Mouse (Mus musculus): Measurements from ENCODE around the gene Mrpl18.
A peak's percentile ranks its signal among the peaks of the same experiment; 100 is the strongest.
"Not testable (repeated sequence)": the region's sequence is repeated elsewhere in the genome, so short reads cannot be mapped to it uniquely, and the experiment has no call there.

Gene Mrpl18

DNA sequence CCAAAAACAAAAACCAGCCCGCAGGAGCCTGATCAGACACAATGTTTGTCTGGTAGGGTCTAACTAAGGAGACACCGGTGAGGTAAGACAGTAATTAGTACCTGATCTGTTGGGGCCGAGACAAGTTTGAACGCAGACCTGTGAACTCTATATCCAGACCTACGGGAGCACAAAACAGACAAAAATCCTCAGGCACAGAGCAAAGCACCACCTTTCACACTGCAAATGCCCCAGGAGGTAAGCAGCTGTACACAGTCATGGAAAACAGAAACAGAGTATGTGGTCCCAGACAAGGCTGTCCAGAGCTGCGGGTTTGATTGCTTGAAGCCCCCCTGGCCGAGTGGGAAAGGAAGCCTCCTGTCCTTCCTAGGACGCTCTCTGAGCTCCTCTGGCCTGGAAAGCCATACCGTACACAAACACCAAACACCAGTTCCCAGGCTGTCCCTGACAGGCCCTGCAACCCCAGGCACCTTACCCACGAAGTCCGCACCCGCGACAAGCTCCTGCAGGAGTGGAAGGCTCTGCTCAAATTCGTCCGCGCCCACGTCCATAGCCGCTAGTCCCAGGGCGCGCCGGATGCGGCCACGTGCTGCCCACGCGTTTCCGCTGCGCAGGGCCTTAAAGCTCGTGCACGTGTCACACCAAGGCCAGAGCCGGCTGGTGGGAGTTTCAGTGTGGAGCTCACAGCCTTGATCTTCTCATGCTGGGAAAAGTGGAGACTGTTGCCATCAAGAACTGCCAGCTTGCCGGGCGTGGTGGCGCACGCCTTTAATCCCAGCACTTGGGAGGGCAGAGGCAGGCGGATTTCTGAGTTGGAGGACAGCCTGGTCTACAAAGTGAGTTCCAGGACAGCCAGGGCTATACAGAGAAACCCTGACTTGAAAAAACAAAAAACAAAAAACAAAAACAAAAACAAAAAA is 6.5 kb downstream of the Mrpl18 start, which contains the start of gene Pnldc1:
TSS of gene Pnldc1 (minus strand) at position 870 of the 920 bp plus-strand sequence.
- no peak for DNase-seq (ENCODE audit: low spot score in 2 of 2)

DNA sequence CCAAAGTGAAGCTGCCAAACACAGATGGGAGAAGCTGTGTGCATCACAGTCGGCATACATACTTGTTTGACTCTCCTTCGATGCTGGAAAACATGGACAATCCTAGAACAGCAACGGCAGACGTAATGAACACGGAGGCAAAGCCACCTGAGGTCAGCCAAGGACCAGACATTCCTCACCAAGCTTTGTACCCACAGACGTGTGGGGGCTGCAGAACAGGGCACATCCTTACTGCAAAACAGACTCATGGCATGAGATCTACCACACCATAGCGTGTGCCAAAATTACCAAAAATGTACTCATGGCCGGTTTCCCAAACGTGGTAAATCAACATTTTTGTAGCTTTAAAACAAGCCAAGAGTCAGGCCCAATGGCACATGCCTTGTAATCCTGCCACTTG is 9.7 kb downstream of the Mrpl18 start:
- no peak for DNase-seq (ENCODE audit: low spot score in 2 of 2)

DNA sequence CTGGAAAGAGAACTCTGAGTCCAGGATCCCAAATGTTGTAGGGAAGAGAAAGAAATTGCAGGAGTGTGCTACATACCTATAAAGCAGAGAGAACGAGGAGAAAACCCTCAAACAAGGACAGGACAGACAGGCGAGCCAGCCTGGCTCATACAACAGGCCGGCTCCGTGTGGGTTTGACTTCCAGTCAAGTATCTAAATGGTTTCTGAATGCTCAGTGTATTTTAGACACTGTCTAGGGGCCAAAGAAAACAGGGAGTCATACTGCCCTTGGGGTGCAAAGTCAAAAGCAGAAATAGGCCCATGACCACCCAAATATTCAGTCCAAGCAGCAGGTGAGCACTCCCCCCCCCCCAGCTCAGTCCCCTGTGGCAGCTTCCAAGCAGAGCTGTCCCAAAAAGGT is 10.3 kb downstream of the Mrpl18 start:
- no peak for DNase-seq (ENCODE audit: low spot score in 2 of 2)

DNA sequence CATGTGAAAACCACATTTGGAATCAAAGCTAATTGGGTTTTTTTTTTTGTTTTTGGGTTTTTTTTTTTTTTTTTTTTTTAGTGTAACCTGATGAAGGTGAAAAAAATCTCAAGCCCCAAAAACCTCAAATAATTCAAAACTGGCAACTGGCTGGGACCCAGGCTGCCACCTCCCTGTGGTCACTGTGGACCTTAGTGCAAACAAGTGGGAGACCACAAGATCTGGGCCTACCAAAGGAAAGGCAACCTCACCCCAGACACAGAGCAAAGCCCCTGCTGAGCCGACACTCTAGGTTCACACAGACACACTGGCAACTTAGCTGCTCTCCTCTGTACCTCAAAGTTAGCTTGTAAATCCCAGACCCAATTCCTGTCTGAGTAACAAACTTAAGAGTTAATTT is 11.8 kb downstream of the Mrpl18 start:
- DNase-seq (ENCODE audit: low spot score in 2 of 2): no peak

GRCm38 (mm10) chr17:12903372-12904333 is 12.5 kb downstream of the Mrpl18 start:
- no peak for DNase-seq (ENCODE audit: low spot score in 2 of 2)

GRCm38 (mm10) chr17:12902291-12902690 is 13.9 kb downstream of the Mrpl18 start:
- DNase-seq (ENCODE audit: low spot score in 2 of 2): no peak

DNA sequence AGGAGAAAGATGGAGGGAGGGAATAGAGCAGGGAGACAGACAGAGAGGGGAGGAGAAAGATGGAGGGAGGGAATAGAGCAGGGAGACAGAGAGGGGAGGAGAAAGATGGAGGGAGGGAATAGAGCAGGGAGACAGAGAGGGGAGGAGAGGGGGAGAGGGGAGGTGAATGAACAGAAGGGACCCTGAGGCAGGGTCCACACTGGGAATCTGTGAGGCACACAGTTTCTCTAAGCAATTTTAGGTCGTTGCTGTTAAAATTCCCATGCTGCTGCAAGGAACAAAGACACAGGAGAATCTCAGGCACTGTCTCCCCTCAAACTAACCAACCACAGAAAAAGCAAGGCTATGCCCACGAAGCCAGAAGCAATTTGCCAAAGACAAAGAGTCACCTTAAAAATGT is 17.5 kb downstream of the Mrpl18 start:
- not testable (repeated sequence) for DNase-seq (ENCODE audit: low spot score in 2 of 2)

DNA sequence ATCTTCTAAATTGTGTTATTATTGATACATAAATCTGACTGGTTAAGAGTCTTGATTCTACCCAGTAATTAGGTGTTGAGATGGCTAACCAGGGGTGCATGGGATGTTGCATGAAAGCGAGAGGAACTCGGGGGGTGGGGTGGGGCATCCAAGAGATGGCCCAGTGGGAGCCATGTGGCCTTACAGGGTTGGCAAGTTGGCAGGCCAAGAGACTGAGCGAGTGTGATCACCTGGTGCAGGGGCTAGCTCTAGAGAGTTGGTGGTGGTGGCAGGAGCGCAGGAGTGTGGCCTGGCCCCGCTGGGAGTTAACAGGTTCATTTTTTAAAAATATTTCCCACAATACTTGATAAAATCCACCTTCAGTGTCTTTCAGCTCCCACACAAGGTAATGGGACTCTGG is 18.5 kb downstream of the Mrpl18 start:
- DNase-seq (ENCODE audit: low spot score in 2 of 2): no peak

GRCm38 (mm10) chr17:12892033-12892432 is 24.1 kb downstream of the Mrpl18 start:
- no peak for DNase-seq (ENCODE audit: low spot score in 2 of 2)

GRCm38 (mm10) chr17:12891054-12891453 is 25.1 kb downstream of the Mrpl18 start:
- no peak for DNase-seq (ENCODE audit: low spot score in 2 of 2)

DNA sequence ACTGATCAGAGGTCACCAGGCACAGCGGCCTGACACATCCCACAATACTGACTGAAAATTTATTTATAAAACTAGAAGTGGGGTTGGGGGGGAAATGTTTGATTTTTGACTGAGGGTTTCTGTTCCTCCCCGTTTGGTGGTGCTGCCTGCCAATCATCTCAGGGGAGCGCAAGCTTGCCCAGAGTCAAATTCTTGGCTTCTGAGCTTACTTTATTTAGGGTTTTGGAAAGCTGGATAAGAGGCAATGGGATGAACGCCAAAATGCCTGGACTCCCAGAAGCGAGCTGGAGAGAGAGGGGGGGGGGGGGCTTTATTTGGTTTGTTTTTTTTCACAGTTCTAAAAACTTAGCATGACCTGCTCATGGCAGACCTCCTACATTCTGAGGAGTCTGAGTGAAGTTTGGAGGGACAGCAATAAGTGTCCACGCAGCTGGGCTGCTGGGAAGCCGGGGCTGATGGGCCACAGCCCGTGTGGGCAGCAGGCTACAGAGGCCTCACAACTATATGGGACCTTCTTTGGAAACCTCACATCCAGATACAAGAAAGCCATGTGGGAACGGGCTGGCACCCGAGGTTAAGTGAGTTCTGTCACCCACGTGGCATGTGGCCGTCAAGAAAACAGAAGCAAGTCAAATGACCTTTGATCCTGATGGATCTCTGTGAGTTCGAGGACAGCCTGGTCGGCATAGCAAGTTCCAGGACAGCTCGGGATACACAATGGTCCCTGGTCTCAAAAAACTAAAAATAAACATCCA is 28.9 kb downstream of the Mrpl18 start:
- DNase-seq (ENCODE audit: low spot score in 2 of 2): no peak

DNA sequence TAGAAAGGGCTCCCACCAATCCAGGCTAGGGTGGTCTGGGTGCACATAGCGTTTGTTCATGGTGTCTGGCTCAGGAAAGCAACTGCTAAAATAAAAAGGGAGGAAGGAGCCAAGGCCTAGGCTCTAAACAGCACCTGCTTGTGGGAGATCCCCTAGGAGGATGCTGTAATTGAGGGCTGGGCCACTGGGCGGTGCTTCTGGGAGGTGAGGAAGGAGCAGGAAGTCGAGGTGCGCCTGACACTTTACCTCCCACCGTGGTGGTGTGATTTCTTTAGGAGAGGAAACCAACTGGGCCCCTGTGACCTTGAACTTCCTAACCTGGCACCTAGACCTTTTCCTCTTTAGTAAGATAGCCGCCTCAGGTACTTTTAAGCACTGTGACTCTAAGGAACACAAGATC is 29.5 kb downstream of the Mrpl18 start:
- DNase-seq (ENCODE audit: low spot score in 2 of 2): no peak

DNA sequence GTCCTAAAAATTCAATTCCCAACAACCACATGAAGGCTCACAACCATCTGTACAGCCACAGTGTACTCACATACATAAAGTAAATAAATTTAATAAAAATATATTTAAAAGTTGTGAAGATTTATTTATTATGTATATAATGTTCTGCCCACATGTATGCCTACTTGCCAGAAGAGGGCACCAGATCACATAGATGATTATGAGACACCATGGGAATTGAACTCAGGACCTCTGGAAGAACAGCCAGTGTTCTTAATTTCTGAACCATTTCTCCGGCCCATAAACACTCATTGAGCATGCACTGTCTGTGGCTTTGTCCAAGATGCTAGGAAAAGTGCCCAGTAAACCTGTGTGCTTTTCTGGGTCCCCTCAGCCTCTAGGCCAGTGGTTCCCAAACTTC is 34.9 kb downstream of the Mrpl18 start:
- no peak for DNase-seq (ENCODE audit: low spot score in 2 of 2)

DNA sequence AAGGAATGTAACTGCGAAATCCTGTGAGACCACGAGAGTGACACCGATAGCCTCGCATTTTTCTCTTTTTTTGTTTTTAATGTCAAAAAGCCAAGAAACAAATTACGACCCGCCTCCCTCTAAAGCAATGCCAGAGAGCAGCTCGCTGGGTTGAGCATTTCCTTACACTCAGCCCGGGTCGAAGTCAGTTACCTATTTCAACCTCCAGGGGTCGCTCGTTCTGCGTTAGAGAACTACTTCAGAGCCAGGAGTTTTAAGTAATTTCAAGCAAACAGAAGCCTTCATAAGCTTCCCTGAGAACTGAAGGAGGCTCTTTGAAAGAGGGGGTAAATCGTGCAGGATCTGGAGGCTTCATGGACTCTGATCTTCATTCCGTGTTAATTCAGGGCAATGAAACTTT is 36.0 kb downstream of the Mrpl18 start:
- DNase-seq (ENCODE audit: low spot score in 2 of 2): peak; percentile 59 to 81

DNA sequence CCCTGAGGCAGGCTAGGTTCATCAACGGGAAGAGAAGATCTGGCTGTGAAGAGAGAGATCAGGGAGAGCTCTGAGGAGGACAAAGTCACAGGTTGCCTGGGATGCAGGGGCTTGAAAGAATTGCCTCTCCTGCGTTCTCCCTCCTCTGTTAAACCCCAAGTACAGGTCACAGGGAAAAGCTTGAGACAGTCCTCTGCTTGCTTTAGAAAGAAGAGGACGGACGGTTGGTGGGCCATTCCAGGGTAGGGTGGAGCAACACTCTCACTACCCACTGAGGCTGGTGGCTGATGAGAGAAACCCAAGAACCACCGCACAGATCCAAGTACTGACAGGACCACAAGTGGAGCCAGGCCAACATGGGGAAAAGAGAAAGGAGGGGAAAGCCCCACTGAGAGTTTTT is 40.4 kb downstream of the Mrpl18 start, which contains the start of gene Mrgprh:
TSS of gene Mrgprh (plus strand) at position 301 of the 400 bp plus-strand sequence.
- no peak for DNase-seq (ENCODE audit: low spot score in 2 of 2)

GRCm38 (mm10) chr17:12872275-12873028 is 43.7 kb downstream of the Mrpl18 start:
- DNase-seq (ENCODE audit: low spot score in 2 of 2): peak in 1 of 2 experiments; percentile 38

DNA sequence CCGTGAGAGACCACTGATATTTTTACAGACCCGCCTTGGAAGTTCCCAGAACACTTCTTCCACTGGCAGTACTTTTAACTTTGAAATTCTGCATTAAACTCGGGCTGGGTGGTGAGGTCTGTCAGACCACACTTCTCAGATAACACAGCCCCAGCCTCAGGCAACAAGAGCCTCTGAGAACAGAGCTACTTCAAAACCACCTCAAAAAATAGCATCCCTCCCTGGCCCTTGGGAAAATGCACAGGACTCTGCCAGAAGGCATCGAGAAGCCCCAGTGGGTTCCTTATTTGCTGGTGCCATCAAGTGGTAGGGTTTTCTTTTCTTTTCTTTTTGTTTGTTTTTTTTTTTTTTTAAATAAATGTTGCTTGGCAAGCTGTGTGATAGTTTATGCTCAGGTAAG is 47.5 kb downstream of the Mrpl18 start:
- DNase-seq (ENCODE audit: low spot score in 2 of 2): no peak

GRCm38 (mm10) chr17:12868043-12868442 is 48.1 kb downstream of the Mrpl18 start, which contains the start of gene Mas1:
Mas1 (minus strand) TSS chr17:12868143.
- no peak for DNase-seq (ENCODE audit: low spot score in 2 of 2)

DNA sequence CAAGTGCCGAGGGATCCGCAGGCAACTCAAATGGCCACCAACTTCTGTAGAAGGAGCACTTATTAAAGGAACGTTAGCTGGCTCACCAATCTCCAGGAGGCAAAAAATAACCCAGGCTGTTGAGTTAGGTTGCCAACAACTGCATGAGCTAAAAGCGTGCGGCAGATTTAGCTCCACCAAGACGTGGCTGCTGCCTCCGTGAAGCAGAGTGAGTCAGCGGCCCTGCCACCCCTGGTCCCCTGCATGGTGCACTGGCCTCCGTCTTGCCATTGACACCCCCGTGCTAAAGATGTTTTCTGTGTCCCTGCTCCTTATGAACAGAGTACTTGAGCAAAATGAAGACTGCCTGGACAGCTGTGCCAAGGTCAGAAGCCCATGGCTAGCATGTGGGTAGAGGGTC is 49.3 kb downstream of the Mrpl18 start:
- no peak for DNase-seq (ENCODE audit: low spot score in 2 of 2)

GRCm38 (mm10) chr17:12865407-12865806 is 50.7 kb downstream of the Mrpl18 start:
- no peak for DNase-seq (ENCODE audit: low spot score in 2 of 2)

DNA sequence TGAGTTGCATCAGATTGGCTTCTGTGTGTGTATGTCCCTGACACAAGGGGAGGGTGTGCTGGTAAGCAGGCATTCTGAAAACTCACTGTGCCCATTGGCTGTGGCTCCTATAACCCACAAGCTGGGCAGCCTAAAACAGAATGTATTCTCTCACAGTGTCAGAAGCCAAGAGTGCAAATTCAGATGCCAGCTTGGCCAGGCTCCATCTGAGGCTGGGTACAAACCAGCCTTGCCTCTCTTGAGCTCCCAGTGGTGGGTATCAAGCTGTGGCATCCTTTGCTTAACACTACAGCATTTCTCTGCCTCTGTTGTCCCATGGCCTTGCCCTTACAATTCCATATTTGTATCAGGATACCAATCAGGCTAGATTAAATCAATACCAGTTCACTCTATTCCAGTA is 52.0 kb downstream of the Mrpl18 start:
- DNase-seq (ENCODE audit: low spot score in 2 of 2): no peak

Measured in frontal cortex, postnatal 10 days (tissue).